Mouse (Mus musculus): ENCODE data around the gene Ntrk2.
"Not testable (repeated sequence)": the region's sequence is repeated elsewhere in the genome, so short reads cannot be mapped to it uniquely, and the experiment has no call there.

Ntrk2 gene

DNA sequence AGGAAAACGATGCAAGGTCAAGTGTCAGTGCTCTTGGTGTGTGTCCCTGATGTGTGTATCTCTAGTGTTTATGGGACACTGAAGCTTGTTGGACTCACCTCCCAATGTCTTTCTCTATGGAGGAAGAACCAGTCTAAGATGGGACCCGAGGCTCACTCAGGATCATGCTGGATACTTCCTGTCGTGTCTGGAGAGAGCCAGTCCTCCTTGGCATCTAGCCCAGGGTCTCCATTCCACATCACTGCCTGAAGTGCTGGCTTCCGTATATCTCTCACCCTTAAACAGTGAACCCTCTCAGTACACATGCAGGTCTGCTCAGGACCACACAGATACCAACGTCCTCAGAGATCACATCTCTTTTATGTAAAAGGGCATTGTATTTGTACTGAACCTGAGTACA lies 166.1 kb downstream of the Ntrk2 start:
- DNase-seq, result no peak

DNA sequence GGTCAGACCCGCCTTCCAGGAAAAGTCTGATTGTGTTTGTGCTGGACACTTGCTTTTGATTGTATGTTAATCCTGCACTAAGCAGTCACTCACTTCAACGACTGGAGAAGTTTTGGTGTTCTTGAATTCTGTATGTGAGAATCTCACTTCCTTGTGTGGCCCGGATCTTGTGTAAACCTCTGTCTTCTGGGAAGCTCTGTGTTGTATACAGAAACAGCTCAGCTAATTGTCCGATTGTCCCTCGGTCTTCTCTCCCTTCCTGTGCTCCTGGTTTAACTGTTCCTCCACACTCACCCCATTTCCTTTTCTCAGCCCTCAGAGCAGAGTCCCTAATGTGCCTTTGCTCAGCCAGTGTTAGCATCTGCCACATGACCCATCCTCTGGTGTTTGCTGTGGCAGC lies 190.1 kb downstream of the Ntrk2 start:
- peak; percentile 22 for DNase-seq

DNA sequence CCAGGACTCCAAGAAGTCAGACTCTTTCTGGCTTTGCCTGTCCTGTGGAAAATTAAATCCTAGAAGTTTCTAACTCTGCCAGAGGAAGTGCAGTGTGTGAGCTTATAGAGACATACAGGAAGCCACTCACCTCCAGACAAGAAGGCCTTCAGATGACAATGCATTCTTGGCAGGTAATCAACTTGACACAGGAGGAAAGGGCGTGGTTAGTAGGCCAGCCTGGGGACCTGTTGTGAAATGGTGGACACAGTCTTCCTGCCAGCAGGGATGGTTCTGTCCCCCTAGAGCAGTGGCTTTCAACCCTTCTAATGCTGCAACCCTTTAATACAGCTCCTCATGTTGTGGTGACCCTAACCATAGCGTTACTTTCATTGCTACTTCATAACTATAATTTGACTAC lies 191.4 kb downstream of the Ntrk2 start:
- DNase-seq, result peak; percentile 22

DNA sequence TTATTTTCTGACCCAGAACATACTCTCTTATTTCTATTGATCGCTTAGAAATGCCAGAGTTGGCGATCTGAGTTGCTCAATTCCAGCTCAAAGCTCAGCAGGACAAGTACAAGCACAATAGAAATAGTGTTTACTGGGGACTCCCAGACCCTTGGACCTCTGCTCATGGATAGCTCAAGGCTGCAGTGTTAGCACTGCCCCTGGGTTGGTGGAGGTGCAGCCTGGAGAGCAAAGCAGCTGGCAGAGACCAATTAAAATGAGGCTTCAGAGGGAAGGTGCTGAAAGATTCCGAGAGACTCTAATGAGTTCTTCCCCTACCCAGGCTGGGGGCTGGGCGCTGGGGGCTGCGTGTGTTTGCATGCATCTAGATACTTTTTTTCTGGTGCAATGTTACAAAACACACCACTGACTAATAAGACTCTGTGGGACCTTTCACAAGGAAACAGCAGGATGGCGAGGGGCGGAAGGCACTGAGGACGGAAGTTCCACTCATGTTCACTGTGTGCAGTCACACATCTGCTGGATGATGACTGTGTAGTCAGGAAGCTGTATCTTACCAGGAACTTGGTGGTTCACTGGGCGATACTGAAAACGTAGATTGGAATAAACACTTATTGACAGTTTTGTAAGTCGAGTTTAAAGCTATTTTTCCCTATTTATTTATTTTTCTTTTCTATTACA lies 193.1 kb downstream of the Ntrk2 start:
- DNase-seq, result no peak

DNA sequence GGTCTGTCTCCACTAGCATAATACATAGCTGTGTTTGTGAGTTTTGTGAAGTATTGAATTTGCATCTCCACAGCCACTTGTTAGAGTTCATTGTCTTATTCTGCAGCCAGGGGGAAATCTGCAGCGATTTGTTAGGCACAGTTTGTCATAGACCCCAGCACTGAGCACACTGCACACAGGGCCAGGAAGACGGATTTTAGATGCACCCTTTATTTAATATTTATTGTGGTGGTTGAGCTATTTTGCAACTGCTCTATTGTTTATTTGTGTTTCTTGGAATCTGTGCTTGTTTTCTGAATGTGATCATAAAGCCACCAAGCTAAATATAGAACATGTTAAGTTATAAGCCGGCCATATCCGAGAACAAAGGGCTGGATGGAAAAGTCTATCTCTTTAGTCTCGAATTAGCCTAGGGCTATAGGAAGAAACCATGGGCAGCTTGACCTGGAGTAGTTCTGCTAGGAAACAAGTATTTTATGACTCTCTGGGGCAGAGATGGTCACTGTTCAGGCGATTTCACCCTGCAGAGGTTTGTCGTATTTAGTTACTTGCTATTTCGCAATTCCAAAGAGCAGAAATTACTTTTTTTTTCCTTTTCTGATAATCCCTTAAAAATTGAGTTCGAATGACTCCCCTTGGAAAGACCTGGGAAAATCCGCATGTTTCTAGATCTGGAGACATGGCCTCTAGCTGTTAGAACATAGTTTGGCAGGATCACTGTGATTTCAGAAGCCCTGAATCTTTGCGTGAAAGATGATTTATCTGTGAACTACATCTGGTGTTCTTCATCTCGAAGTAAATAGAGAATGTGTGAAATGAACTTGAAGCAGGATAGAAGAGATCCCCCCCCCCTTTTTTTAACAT lies 196.8 kb downstream of the Ntrk2 start:
- DNase-seq, result no peak

DNA sequence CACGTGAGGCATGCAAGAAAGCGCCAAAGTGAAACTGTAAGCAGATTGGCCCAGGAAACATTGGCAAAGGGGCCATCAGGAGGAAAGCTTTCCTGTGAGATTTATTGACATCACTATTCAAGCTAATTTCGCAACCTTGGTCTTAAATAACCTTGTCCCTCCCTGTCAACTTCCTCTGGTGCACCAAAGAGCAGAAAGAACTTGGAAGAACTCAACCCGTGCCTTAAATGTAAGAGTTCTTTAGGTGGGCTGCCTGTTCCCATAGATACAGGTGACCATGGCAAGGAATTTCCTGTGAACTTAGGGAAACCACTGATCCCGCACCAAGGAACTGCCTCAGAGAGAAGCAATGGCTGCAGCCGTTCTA lies 197.4 kb downstream of the Ntrk2 start:
- no peak for DNase-seq

DNA sequence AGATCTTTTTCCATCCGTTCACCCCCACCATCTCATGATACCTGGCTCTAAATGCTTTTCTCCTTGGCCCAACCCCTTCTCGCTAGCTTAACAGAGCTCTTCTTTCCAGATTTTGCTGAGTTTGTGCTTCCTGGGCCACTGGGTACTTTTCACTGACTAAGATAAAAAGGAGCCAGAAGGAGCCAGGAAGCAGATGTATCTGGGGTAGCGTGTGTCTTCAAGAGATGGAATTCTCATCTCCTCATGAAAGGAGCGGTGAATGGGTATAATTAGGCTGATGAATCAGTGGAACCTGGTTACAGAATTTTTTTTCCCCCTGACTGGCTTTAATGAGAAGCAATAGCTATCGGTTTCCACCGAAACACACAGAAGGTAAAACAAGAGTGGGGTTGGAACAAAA lies 198.2 kb downstream of the Ntrk2 start:
- no peak for DNase-seq

DNA sequence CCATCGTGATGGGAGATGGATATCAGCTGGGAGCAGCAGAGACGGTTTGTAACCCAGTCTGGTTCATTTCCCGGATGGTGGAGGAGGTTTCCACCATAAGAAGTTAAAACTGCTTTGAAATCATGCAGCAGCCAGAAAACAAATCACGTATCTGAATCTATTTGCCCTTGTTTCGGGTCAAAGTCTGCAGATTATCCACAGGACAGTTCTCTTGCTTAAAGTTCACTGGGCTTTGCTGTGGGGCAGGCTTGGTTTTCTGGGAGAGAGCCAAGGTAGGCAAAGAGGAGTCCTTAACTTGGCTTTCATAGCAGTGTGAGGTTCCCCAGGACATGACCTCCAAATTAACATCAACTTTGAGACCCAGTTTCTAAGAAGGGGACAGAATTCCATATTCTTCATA lies 203.5 kb downstream of the Ntrk2 start:
- no peak for DNase-seq

DNA sequence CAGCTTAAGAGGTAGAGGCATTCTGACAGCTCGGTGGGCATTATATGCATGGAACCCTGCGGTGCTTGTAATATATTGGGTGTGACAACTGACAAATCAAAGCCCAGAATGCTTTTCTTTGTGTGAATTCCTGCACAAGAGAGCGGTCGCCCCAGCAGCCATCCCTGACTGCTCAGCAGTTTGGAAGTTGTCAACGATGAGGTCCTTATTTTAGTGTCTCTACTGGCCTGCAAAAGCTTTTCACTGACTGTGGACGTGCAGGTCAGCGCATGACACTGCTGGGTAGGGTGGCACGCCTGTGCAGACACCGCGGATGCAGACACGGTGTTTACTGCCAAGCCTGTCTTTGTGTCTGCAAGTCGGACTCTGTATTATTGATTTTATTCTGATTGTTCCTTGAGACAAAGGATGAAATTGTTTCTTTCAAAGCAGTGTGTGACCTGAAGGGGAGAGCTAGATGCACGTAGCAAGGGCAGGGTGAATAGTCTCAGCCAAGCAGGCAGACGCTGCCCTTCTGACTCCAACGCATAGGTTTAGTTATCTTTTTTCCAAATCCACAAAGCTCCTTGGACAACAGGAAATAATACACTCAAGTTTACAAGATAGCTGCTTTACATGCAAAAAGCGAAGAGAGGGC lies 204.6 kb downstream of the Ntrk2 start:
- peak; percentile 50 for DNase-seq

DNA sequence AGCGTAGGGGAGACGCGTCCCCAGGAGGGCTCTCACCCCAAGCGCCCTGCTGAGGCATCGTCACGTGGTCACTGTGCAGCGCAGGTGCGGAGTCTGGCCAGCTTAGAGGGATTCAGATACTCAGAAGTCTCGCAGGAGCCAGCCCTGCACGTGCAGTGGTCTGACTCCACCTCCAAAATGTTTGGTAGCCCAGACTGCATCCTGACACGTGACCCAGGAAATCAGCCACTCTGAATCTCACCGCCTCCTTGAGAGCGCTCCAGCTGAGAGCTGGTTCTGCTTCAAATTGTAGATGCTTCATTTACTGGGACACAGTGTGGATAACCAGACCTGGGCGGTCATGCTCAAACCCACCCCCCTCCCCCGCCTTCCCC lies 205.1 kb downstream of the Ntrk2 start:
- DNase-seq, result peak; percentile 86

DNA sequence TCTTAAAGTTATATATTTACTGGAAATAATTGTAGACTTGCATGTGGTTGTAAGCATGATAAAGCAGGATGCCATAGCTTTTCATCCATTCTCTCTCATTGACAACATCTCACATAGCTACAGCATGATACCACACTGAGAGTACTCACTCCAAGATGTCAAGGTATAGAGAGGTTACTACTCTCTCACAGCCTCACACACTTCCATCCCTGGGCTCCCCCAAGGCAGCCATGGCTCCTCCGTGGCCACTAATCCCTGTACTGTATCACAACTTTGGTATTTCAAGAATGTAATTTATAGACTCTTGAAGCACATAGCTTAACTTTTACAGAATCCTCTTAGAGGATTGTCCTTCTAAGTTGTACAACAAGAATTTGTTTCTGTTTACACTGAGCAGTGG lies 209.0 kb downstream of the Ntrk2 start:
- no peak for DNase-seq

DNA sequence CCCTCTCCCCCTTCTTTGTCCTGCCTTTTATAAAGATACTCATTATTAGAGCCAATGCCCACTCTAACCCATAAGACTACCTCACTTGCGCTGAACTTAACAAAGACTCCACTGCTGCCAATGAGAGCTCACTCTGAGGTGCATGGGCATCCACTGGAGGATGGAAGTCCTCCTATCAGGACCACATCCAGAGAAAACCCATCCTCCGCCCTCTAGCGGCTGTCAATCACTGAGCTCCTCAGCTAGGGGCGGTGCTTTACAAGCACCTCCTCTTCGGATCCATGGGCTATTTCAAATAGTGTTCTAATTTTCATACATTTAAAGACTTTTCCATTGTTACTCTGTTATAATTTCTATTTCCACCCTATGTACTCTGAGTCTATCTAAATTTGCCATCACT lies 210.8 kb downstream of the Ntrk2 start:
- DNase-seq, result no peak

DNA sequence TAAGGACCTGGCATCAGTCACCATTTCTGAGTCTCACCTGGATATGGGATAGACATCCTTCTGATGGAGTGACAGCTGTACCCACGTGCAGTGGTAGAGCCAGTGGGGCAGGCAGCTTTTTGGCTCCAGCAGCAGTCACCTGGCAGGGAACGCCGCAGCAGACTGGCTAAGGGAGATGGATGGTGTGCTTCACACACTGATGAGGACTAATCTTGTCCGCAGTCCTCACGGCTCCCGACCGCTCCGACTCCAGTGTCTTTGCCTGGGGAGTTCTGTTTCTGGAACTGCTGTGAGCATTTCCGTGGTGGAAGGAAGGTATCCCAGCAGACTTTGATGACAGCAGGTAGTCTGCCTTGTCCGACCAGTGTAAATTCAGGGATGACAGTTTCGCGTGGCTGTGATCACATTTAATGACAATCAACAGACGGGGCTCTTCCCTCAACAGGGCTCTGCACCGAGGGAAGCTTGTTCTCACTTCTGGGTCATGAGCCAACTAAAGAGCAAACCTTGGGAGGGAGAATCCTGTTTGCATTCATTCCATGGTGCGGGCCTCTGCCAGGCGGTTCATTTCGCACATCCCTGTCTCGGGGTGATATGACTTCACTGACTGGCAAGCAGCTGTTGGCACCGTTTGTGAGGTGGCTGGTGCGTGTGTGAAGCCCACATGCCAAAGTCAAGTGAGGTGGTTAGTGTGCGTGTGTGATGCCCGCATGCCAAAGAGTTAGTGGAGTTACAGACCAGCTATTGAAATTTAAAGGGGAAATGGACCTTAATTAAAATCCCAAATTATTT lies 216.1 kb downstream of the Ntrk2 start:
- no peak for DNase-seq

DNA sequence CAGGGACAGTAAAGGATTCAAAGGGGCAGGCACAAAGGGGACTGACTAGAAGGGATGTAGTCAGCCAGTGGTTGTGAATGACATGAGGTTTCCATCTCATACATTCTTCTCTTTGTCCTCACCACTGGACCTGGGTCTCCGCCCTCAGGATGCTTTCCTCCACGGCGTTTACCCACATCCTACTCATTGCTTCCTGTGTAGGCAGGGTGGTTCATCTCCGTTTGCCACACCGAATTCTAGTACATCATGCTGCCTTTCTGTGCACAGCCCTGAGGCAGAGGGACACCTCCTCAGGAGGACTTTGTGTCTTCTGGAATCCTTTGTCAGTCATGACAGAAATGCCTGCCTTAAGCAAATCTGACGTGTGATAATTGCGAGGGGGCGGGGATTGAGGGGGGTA lies 219.3 kb downstream of the Ntrk2 start:
- DNase-seq, result no peak

DNA sequence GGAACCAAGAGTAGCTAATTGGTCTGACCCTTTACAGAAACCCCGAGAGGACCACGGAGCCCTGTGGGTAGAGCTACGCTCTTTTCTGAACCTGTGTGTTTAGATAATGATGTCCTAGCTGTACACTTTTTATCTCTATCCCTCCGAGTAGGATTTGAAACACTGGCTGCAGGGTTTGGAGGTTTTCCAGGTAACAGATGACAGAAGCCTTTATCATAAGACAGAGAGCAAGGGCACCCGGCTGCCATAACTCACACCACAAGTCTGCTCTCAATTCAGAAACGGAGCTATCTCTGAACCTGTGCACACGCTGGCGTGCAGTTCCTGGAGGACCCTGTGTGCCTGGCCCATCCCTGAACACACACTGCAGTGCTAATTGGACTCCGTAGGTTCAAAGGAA lies 221.1 kb downstream of the Ntrk2 start:
- no peak for DNase-seq

DNA sequence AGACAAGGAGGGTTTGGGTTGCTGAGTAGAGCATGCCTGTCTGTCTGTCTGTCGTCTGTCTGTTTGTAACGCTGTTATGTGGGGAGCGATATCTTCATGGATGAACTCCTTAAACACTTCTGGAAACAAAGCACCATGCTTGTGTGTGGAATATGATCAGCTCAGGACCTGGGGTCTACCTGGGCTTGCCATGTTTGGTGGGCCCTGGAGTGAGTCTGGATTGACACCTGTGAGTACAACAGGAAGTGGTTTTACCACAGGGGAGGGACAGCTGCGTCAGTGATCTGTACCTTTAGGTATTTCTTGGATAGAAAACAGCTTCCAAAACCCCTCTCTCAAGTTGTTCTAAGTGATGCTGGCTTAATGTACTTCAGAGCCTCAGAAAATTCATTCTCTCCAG lies 222.2 kb downstream of the Ntrk2 start:
- no peak for DNase-seq

DNA sequence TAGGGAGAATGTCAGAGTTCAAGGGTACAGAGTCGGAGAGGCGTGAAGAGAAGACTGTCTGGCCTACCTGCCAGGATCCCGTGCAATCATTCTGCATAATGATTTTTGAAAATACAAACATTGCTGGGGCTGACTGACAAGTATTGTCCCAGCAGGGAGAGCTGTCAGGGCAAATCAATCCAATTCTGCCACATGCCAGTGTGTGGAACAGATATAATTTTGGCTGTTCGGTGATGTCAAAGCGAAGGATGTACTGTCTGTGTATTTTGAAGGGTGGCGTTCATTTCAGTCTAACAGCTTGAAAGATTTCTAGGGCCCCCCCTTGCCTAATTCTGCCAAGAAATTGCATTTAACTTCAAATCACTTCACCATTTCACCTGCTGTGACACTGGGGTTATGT lies 224.2 kb downstream of the Ntrk2 start:
- DNase-seq, result no peak

DNA sequence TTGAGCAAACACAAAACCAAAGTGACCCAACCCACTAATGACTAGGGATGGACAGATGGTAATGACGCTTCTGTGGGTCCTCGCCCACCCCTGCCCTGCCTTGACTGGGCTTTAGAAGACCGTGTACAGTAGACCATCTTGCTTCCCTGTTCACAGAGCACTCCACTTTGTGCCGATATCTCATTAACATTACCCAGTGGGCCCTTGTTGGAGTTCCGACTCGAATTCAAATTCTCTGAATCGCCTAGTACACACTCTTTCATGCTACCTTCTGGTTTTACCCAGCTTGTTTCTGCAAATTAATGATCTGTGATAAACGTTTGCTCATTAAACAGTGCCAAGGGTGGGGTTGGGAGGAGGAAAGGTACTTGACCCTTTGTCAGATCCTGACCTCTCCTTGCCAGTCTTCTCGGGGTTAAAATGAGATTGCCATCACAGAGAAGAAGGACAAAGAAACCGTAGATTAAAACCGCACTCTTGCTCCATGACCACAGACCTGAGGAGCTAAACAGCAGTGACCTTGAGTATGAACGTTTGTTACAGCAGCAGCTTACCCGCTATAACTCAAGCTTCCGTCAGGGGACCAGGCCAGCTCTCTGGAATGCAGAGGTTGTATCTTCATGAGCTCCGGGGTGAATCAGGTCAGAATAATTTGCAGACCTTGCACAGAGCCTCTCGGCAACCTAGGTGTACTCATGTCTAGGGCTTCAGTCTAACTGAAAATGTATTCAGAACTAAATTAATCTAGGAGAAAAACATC lies 234.0 kb downstream of the Ntrk2 start:
- DNase-seq, result no peak

DNA sequence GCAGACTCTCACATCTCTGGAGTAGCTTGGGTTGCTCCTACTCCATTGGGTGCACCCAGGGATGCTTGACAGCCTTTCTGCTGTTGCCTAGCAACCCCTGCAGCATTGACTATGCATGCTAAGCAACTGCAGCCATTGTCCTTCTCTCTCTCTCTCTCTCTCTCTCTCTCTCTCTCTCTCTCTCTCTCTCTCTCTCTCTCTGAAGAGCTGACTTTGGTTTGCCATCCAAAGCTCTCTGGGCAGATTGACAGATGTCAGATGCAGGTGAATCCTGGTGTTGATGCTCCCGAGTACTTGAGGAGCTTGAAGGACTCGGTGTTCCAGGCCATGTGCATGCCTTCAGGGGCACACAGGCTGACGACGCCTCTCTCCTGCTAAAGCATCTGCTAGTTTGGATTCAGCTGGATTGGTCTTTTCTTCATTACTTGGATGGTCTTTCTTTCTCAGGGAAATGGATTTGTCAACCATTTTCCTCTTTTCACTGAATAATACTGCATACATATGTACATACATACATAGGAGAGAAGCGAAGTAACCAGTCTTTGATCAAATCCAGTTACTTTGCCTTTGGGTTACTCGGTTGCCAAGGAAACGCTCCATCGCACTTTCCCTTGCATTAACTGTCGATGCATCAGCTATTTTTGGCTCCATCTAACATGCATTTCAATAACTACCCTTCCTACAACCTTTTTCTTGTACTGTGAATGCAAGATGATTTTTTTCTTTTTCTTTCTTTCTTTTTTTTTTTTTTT lies 234.8 kb downstream of the Ntrk2 start:
- no peak for DNase-seq

DNA sequence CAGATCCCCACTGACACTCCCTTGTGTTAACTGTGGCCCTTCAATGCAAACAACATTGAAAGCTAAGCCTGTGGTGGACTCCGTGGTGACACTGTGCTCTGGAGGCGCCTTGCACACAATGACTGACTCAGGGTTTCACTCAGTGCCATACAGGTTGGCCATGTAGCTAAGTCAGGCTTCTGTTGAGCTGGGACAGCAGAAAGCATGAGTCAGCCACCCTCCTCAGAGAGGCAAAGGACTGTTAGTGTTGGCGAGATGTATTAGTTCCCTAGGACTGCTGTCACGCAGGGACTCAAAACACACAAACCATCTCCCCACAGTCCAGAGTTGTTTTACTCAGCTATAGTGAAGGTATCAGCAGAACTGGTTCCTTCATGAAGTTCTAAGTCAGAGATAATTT lies 245.8 kb downstream of the Ntrk2 start:
- no peak for DNase-seq

DNA sequence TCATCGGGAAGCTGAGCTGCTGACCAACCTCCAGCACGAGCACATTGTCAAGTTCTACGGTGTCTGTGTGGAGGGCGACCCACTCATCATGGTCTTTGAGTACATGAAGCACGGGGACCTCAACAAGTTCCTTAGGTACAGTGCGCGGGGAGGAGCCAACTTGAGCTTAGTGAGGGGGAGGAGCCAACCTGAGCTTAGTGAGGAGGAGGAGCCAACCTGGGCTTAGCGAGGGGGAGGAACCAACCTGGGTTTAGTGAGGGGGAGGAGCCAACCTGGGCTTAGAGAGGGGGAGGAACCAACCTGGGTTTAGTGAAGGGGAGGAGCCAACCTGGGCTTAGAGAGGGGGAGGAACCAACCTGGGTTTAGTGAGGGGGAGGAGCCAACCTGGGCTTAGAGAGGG lies 248.0 kb downstream of the Ntrk2 start:
- not testable (repeated sequence) for DNase-seq

DNA sequence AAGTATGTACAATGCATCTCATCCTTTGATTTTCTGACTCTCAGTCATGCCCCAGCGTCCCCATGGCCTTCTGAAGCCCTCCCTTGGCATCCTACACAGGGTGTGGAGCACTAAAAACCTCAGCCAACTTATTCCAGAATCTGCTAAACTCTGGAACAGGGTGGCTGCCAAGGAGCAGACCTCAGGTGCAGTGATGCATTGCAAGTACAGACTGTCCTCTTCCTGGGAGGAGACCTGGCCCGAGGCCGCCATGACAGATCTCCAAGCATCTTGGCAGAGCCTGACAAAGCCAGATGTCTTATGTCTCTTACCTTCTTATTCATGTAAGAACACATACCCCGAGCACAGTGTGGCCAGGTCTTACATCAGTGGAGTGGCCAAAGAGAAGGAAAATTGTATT lies 250.5 kb downstream of the Ntrk2 start:
- no peak for DNase-seq

All from lung, postnatal 10 days (tissue).